Mouse (Mus musculus) left cerebral cortex, adult 18-20 months (tissue): ENCODE measurements around the gene Ell. TPM values are rescaled to one million over a fixed set of nuclear protein-coding genes. Genes with fewer than 3 reads are reported as not detected.
"Not testable (repeated sequence)": the region's sequence is repeated elsewhere in the genome, so short reads cannot be mapped to it uniquely, and the experiment has no call there.

ENCODE experiments used
- DNase-seq, 2 experiments: peaks; one replicate each; pipeline ENCODE4 v3.0.0; 2021 to 2022; ENCODE audit warnings: low spot score in 2 of 2, mixed read lengths in 1 of 2
- total RNA-seq, 2 experiments: library from RNA; stranded (reverse); gene quantifications; 2 replicates each; pipeline ENCODE4 v1.2.3; 2021

Gene Ell
- total RNA-seq, 2 experiments from 2014 or later: 19.0 to 21.6 TPM

DNA sequence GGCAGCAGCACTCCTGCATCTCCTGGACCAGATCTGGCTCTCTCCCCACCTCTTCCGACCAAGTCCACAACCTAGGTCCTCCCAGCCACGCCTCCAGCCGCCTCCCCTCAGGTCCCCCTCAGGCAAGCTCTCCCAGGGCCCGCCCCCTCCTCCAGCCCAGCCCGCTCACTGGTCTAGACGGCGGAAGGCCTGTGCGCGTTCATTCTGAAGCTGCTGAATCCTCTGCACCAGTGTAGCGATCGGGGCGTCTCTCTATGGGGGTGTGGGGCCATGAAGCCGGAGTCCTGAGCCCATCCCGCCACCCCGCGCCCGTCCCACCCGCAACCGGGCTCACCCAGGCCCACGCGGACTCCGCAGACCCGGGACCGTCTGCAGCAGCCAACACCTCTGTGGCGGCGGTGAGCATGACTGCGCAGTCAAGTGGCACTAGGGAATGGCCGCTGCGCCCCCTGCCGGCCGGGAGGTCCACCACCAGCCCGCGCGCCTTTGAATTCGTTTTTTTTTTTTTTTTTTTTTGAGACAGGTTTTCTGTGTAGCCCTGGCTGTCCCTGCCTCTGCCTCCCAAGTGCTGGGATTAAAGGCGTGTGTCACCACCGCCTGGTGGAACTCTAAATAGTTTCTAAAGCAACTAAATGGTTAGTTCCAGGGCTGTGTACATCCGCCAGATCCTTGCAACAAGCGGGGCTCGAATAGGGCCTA, 32.8 kb upstream of the Ell start, which contains the start of gene Rex1bd:
Rex1bd (minus strand) TSS at position 425 of the 699 bp plus-strand sequence.
- peak; percentile 93 for DNase-seq

DNA sequence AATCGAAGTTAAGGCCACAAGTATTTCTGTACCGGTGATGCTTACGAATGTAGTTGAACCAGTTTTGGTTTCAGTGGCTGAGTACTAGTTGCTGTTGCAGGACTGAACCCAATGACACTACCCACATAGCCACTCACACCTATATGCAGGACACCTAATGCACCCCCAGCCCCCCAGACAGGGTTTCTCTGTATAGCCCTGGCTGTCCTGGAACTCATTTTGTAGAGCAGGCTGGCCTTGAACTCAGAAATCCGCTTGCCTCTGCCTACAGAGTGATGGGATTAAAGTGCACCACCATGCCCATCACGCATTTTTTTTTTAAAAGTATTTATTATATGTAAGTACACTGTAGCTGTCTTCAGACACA, 32.2 kb upstream of the Ell start:
- no peak for DNase-seq

DNA sequence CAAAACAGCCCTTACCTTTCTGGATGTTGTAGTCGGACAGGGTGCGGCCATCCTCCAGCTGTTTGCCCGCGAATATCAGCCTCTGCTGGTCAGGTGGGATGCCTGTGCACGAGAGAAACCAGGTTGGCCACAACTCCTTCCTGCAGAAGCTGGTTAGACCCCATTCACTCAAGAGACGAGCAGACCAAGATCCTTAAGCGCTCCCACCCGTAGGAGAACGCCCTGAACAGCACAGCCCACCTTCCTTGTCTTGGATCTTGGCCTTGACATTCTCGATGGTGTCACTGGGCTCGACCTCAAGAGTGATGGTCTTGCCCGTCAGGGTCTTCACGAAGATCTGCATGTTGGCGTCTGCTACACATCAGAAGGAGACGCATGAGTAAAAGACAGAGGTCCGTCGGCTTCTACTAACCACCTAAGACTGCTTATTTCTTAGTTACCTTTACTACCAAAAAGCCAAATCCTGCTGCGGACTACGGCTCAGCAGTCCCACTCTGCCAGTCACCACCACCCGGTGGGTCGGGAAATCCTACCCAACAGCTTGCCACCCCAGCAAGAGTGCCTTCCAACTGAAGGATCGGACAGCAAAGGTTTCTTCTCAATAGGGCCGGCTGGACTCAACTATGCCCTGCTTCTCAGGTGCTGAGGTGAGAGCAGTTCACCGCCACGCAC, 29.8 kb upstream of the Ell start:
- no peak for DNase-seq

DNA sequence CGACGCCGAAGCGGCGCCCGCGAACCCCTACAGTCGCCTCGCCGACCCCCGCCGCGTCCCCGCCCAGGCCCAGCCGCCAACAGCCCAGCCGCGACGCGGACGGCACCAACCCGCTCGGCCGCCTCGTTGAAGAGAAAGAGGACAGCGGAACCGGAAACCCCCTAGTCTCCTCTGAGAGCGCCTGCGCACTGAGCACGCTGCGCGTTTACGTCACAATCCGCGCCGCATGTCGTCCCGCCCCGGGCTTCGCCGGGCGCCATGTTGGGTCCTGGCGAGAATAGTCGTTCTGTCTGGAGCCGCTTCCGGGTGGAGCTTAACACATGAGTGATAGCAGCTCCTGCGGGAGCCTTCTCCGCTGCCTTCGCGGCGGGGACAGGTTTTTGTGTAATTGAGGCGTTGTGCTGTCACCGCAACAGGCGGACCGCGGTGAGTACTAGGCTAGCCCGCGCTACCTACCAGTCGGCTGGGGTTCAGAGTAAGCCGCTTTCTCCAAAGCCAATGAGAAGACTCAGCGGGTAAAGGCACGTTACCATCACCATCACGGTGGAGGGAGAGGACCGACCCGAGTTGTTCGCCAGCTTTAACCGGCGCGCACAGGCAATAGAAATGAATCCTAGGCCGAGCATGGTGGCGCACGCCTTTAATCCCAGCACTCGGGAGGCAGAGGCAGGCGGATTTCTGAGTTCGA, 28.9 kb upstream of the Ell start, which contains the start of gene Uba52:
Uba52 (minus strand) TSS at position 574 of the 688 bp plus-strand sequence.
- peak; percentile 98 for DNase-seq

DNA sequence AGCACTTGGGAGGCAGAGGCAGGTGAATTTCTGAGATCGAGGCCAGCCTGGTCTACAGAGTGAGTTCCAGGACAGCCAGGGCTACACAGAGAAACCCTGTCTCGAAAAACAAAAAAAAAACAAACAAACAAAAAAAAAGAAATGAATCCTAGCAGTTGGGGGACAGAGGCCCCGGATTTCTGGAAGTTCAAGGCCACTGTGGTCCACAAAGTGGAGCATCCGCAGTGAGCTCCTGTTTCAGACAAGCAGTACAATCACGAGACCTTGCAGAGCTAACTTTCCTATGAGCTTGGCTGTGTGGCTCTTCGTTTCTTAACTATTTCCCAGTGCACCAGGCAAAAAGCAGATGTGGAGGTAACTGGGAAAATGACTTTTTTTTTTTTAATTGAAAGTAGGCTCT, 28.1 kb upstream of the Ell start:
- not testable (repeated sequence) for DNase-seq

DNA sequence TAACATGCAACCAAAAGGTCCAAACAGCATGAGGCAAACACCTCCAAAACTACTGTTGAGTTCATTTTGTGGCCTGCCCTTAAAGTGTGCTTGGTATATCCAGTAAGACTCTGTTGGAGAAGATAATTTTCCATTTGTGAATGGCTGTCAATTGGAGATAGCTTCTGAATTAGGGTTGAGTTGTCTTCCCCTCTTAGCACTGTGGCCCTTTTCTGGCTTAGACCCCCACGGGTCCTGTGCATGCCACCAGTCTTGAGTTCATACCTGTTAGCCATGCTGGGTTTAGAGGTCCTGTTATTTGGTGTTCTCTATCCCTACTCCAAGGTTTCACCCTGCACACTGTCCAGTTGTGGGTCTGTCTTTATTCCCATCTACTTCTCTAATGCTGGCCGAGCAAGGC, 27.5 kb upstream of the Ell start:
- DNase-seq: no peak

DNA sequence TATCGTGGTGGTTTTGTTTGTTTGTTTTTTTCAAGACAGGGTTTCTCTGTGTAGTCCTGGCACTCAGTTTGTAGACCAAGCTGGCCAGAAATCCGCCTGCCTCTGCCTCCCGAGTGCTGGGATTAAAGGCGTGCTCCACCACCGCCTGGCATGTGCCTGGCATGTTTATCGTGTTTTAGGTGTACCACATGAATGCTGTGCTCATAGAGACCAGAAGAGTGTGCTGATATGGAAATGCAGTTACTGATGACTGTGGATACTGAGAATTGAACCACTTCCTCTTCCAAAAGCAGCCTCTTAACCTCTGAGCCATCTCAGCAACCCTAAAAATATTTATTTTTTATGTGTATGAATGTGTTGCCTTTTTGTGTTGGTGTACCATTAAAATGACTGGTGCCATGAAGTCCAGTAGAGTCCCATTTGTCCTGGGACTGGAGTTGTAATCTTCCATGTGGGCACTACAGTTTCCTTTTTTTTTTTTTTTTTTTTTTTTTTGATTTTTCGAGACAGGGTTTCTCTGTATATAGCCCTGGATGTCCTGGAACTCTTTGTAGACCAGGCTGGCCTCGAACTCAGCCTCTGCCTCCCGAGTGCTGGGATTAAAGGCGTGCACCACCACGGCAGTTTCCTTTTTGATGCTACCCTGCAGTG, 26.9 kb upstream of the Ell start:
- DNase-seq: no peak

DNA sequence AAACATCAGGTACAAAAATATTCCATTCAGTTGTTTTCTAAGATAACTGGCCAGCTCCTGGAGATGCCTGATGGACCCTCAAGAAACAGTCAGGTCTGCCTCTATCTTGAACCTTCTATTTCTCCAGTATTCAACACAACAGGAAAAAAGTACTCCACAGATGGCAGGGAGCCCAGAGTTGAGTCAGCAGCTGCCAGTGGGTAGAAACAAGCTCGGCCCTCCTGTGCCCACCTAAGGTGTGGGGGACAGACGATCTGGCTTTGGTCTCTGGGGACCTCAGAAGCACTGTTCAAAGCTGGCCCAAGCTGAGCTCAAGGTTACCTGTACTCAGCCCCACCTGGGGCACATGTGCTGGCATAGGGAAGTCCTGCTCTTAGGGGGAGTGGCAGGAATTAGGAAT, 25.8 kb upstream of the Ell start:
- peak; percentile 74 to 85 for DNase-seq

DNA sequence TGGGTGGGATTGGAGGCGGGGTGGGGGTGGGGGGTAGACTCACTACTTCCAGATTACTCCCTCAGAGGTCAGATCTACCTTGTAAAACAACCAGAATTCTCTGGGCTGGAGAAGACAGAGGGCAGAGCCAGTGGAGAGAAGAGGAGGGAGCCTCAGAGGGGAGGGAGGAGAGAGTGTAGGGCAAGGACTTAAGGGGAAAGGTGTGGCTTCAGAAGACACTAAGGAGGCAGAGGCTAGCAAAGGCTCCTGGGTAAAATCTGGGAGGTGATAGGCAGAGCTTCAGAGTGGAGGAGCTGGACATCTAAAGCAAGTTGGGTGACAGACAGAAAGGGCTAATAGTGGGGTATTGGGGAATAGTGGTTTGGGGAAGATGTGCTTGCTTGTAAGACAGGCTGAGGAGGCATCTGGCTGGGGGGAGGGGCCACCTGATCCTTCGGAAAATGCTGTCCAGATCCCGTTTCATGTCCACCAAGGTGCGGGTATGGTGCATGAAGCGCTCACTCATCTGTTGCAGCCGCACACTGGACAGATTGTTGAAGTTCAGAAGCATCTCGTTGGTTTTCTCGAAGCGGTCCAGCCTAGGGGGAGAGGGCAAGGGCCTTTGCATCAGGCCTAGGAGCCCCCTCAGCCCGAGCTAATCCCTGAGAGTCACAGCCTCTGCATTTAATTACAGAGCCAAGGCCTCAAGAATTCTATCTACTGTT, 21.2 kb upstream of the Ell start:
- no peak for DNase-seq

DNA sequence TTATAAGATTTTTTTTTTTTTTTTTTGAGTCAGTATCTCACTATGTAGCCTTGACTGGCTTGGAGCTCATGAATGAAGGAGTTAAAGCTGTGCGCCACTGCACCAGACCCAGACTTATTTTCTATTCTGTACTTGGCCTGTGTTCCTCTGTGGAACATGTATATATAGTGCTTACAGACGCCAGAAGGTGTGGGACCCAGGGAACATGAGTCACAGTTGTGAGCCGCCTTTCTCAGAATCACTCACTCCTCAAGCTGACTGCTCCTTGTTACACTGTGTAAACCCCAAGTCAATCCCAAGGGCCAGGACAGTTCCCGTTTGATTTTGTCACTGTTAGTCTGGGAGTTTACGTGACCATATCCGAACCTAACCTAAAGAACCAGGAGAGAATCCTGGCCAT, 20.2 kb upstream of the Ell start:
- DNase-seq: peak in 1 of 2 experiments; percentile 39

DNA sequence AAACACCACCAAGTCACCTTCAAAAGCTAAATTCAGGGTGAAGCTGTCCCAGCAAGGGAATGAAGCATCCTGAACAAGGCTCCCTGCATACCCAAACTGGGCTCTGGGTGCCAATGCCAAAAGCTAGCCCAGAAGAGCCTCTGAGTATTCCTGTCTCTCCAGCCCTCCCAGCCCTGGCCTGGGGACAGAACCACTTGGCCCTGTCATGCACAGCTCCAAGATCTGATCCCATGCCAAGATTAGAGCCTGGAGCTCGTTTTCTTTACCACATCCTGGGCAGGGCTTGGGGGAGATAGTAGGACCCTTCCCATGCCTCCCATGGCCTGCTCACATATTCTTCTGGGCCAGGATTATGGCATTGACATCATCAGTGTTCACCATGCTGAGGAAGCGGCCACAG, 19.7 kb upstream of the Ell start:
- DNase-seq: no peak

DNA sequence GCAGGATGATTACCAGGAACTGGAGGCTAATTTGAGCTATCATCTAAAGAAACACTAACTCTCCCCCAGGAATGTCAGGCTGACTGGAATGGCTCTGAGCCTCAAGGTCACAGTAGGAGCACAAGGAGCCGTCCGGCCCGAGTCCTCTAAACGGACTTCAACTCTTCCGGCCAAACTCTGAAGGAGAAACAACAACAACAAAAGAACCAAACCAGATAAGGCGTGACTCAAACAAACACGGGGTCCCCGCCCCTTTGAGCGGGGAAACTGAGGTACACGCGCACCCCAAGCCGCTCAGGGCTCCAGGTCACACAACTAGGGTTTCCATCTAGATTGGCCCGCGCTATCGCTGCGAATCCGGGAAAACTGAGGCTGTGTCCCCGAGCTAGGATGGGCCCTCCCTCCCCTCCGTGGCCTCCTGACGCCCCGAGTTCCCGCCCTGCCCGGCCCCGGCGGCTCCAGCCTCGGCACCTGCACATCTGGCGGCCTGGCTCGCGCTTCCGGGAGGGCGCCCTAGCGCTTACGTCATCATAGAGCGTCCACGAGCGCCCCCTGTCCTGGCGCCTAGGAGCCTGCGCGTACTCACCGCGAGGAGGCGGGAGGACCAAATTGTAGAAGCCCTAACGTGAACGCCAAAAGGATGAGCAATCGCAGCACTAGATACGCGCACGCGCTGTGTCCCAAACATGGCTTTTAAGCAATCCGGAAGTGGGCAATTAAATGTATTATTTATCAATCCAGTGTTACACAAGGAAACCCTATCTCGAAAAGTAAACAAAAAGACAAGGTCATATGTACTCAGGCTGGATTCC, 16.5 kb upstream of the Ell start:
- peak; percentile 95 to 96 for DNase-seq

DNA sequence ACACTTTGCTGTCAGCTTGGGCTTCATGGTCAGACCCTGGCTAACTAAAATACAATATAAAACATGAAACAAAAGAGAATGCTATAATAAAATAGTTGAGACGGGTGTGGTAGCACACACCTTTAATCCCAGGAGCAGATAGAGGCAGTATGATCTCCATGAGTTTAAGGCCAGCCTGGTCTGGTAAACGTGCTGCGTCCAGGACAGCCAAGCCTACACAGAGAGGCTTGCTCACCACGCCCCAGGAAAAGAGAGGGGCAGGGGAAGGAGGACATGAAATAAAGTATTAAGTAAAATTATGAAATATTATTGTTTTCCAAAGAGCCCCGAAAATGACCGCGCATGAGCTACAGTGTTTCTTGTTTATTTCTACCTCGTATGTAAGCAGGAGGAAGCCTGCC, 12.1 kb upstream of the Ell start:
- no peak for DNase-seq

DNA sequence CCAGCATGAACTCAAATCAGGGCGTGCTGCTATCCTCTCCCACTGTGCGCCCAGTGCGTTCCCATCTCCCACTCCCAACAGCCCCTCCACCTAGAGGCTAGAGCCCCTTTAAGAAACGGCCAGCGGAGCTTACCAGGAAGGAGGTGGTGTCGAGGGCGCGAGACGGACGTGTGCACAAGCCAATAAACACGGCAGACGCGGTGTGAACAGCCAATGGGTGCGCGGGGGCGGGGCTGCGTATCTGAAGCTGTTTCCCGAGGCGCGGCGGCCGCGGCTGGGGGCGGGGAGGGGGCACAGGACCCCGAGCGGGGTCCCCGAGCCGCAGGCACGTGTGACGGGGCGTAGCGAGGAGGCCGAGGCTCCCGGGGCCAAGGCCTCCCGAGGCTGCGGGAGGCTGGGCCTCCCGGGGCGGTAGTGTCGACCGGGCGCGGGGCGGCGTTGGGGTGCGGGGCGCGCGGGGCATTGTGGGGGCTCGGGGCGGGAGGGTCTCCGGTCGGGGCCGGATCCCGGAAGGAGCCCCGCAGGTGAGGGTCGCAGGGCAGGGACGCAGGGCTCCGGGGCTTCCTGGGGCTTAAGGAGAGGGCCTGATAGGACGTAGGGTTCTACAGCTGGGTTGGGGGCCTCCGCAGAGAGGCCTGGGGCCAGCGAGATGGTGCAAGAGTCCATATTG, 11.6 kb upstream of the Ell start, which contains the start of the genes Fkbp8 and Kxd1:
Fkbp8 (plus strand) TSS at position 213 of the 670 bp plus-strand sequence.
Kxd1 (minus strand) TSS at position 445 of the 670 bp plus-strand sequence.
- peak; percentile 98 to 99 for DNase-seq

DNA sequence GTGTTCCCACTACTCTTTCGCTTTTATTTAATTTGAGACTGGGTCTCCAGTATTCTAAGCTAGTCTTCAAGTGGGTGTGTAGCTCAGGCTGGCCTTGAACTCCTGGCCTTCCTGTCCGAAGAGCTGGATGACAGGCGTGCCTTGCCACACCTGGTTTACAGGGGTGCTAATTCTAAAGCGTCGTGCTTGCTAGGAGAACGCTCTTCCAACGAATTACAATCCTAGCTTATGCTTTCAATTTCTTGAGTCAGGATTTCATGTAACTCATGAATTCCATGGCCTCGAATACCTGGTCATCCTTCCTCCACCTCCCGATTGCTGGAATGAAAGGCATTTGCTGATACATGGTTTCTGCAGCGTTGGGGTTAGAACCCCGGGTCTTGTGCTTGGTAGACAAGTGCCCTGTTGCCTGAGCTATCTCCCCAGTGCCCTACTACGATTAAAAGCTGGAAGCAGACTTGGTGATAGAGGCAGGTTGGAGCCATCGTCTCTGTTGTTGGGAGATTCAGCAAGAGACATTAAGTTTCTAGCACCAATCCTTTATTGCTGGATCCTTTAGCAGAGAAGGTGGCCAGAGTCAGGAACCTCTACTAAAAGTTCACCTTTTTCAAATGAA, 11.0 kb upstream of the Ell start:
- no peak for DNase-seq

DNA sequence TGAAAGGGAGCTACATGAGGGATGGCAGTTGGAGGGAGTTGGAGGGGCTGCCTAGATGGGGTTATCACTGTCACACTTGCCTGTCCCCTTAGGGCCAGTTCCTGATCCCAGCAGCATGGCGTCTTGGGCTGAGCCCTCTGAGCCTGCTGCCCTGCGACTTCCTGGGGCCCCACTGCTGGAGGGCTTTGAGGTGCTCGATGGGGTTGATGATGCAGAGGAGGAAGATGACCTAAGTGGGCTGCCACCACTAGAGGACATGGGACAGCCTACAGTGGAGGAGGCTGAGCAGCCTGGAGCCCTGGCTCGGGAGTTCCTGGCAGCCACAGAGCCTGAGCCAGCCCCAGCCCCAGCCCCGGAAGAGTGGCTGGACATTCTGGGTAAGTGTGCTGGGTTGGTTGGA, 10.0 kb upstream of the Ell start:
- no peak for DNase-seq

DNA sequence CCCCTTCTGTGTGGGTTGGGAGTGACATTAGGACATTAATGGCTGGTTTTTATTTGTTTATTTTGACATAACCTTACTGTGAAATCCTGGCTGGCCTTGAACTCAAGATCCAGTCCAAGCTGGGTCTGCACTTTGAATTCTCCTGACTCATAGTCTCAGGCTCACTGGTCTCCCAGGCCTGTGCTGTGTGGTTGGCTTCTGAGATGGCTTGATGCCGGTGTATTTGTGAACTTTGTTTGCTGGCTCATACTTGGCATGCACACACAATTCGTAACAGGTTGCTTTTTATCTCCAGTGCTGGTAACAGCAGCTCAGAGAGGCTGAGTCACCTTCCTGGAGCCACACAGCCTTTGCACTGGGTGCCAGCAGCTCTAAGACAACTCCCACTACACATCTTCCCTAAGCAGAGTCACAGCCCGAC, 9.5 kb upstream of the Ell start:
- DNase-seq: no peak

DNA sequence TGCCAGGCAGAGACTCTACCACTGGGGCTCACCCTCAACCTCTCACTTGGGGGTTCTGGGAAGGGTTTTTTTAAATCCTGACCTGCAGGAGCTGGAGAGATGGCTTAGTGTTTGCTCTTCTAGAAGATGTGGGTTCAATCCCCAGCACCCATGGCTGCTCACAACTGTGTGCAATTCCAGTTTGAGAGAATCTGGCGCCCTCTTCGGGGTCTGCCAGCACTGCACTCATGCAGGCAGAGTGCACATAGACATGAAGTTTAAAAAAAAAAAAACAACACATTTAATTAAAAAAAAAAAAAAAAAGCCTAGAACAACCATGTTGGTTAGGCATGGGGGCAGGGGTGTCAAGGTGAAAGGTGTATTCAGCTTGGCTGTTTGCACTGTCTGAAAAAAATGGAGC, 8.9 kb upstream of the Ell start:
- no peak for DNase-seq

DNA sequence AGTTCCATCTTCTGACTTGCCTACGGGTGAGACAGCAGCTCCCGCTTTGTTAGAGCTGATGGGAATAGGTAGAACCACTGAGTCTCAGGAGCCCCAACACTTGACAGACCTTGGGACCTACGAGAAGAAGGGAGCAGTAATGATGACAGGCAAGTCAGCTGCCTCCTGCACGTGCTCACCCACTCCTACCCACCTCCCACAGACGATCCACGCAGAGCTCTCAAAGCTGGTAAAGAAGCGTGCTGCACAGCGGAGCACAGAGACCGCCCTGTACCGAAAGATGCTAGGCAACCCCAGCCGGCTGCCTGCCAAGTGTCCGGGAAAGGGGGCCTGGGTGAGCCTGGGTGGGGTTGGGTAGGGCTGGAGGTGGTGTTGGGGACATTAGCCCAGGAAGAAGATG, 5.0 kb upstream of the Ell start:
- DNase-seq: peak in 1 of 2 experiments; percentile 27
